Mouse (Mus musculus): ENCODE measurements around the gene Ccdc159. TPM values are rescaled to one million over a fixed set of nuclear protein-coding genes. Genes with fewer than 3 reads are reported as not detected.
A peak's percentile ranks its signal among the peaks of the same experiment; 100 is the strongest.

Ccdc159 gene
- polyA plus RNA-seq, 1 experiment: not detected

DNA sequence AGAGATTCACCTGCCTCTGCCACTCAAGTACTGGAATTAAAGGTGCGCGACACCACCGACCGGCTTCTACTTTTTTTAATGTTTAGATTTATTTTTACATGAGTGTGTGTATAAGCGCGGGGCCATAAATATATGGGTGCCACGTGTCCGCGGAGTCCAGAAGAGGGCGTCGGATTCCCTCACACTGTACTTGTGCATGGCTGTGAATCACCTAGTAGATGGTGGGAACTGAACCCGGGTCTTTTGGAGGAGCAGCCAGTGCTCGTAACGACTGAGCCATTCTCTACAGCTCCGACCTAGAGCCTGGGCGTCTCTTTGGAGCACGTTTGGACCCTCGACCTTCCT, 27.9 kb downstream of the Ccdc159 start:
- H3K36me3 ChIP-seq (ENCODE audit: control insufficient read depth): peaks cover 39% of the 10 kb centered on the region
- peaks cover 53% of the 10 kb centered on the region for H3K4me1 ChIP-seq (ENCODE audit: control insufficient read depth)
- H3K9me3 ChIP-seq (ENCODE audit: control insufficient read depth, low read length): peaks cover 2% of the 10 kb centered on the region; the same call in 1 of the 2 replicates
- peak overlapping the region; percentile 73 for H3K4me3 ChIP-seq (replicated peaks)
- TF ChIP-seq GATA1 (IDR thresholded peaks at IDR 0.05; ENCODE audit: low read length) (no peak), TAL1 (IDR thresholded peaks at IDR 0.05; ENCODE audit: low read length) (no peak)
- peaks cover 5% of the 10 kb centered on the region; the same call in 1 of the 2 replicates for H3K27me3 ChIP-seq (ENCODE audit: control insufficient read depth)

DNA sequence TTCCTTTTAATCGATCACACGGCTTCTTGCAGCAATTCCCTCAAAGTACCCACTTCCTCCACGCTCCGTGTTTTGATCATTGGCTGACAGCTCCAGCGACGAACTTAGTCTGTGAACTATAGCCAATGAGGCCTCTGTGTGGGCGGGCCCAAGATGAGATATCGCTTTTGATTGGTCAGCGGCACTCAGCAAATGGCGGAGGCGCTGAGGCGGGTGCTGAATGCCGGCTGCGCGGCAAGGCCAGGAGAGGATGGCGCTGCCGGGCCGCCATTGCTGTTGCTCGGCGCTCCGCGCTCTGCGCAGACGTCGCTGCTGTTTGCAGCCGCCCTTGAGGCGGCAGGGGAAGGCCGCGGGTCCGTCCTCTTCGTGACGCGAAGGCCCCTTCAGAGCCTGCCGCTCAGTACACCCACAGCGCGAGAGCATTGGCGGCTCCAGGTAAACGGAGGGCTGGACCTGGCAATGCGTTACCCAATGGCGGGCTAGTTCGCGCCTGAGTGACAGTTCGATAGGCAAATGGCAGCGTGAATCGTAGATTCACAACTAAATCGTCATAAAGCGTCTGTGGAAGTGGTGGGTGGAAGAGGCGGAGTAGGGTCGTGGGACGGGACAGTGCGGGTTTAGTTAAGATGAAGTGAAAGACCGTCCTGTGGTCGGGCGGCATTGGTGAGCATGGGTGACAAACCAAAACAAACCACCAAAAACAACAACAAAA, 28.5 kb downstream of the Ccdc159 start, which contains the start of gene Swsap1:
Gene Swsap1 (plus strand): TSS at position 186 of the 712 bp plus-strand sequence.
- Histone ChIP-seq H3K9me3 (ENCODE audit: control insufficient read depth, low read length) (peaks cover 2% of the 10 kb centered on the region; the same call in 1 of the 2 replicates), H3K4me1 (ENCODE audit: control insufficient read depth) (peaks cover 59% of the 10 kb centered on the region), H3K36me3 (ENCODE audit: control insufficient read depth) (peaks cover 44% of the 10 kb centered on the region), H3K27me3 (ENCODE audit: control insufficient read depth) (peaks cover 5% of the 10 kb centered on the region; the same call in 1 of the 2 replicates), H3K4me3 (replicated peaks) (peak within 1 kb of the TSS; percentile 73)
- TF ChIP-seq GATA1 (IDR thresholded peaks at IDR 0.05; ENCODE audit: low read length): no peak
- no peak for TF ChIP-seq TAL1 (IDR thresholded peaks at IDR 0.05; ENCODE audit: low read length)

DNA sequence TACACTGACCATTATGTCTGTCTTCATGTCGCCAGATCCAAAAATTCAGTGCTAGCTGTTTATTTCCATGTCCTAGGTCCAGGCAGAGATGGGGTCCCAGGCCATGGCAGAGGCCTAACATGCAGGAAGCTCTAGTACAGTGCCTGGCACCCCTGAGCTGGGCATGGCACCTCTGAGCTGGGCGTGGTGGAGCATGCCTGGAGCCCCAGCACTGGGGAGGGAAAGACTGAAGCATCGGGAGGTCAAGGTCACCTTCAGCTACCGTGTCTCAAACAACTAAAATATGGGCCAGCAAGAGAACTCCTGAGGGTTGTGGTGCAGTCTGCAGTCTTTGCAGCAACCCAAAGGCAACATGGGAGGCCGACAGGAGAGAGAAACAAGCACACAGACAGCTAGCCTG, 31.1 kb downstream of the Ccdc159 start:
- no peak for TF ChIP-seq TAL1 (IDR thresholded peaks at IDR 0.05; ENCODE audit: low read length)
- no peak for TF ChIP-seq GATA1 (IDR thresholded peaks at IDR 0.05; ENCODE audit: low read length)
- Histone ChIP-seq H3K9me3 (ENCODE audit: control insufficient read depth, low read length) (no peaks in the 10 kb centered on the region), H3K4me3 (replicated peaks) (peak overlapping the region; percentile 99), H3K36me3 (ENCODE audit: control insufficient read depth) (peaks cover 69% of the 10 kb centered on the region), H3K27me3 (ENCODE audit: control insufficient read depth) (peaks cover 5% of the 10 kb centered on the region; the same call in 1 of the 2 replicates), H3K4me1 (ENCODE audit: control insufficient read depth) (peaks cover 69% of the 10 kb centered on the region)

DNA sequence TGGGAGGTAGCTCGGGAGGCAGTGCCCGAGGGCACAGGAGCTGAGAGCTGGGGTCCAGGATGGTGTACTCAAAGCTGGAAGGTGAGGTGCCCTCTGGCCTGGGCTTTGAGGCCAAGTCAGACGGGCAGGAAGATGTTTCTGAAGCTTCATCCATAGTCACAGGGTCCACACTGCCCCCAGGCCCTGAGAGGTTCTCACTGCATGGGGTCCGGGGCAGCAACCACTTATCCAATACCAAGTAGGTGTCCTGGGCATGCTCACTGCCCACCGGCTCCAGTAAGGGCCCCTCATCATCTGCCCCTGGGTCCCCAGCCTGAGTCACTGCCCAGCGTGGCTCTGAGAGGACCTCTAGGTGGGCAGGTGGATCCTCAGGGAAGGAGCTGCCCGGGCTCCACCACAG, 32.0 kb downstream of the Ccdc159 start:
- Histone ChIP-seq H3K27me3 (ENCODE audit: control insufficient read depth) (peaks cover 5% of the 10 kb centered on the region; the same call in 1 of the 2 replicates), H3K4me1 (ENCODE audit: control insufficient read depth) (peaks cover 75% of the 10 kb centered on the region), H3K4me3 (replicated peaks) (peak overlapping the region; percentile 99), H3K9me3 (ENCODE audit: control insufficient read depth, low read length) (no peaks in the 10 kb centered on the region), H3K36me3 (ENCODE audit: control insufficient read depth) (peaks cover 69% of the 10 kb centered on the region)
- TF ChIP-seq GATA1 (IDR thresholded peaks at IDR 0.05; ENCODE audit: low read length) (no peak), TAL1 (IDR thresholded peaks at IDR 0.05; ENCODE audit: low read length) (no peak)

DNA sequence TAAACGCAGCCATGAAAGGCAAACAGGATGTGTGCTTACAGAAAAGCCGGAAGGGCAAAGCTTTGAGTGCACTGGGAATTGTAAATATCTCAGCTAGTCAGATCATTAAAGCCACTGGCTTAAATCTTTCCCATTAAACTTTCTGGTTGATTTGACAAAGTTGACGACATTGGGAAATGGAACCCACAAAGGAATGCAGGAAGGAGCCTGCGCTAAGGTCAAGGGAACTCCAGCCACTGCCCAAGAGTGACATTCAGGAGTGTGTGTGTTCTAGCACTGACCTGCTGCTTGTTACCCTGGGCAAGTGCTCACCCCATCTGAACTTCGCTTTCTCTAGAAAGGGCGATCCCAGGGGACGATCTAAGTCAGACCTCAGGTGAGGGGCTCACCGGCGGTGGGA, 32.9 kb downstream of the Ccdc159 start:
- H3K9me3 ChIP-seq (ENCODE audit: control insufficient read depth, low read length): no peaks in the 10 kb centered on the region
- TF ChIP-seq GATA1 (IDR thresholded peaks at IDR 0.05; ENCODE audit: low read length): no peak
- TF ChIP-seq TAL1 (IDR thresholded peaks at IDR 0.05; ENCODE audit: low read length): no peak

DNA sequence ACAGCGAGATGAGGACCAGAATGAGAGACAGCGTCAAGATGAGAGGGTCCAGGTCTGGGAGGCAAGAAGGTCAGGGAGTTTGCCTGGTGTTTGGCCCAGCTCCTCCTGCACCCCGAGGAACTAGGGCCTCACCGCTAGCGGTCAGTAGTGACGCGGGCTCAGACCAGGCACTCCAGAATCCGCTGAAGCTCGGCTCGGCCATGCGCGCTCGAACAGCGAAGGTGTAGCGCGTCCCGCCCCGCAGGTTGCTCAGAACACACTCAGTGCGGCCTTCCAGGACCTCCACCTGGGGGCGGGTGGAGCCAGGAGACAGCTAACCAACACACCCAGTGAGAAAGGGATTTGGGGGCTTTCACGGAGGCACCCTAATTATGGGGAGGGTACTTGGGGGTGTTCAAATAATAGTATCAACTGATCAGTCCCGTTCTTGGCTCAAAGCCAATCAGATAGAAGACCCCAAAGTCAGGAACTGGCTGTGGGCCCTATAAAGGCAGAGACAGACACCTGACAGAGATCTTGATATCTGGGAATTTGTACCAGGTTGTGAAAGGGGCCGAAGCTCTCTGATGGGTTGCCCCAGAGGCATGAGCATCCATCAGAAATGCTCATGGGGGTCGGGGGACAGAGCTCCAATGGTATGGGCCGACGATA, 33.4 kb downstream of the Ccdc159 start:
- Histone ChIP-seq H3K36me3 (ENCODE audit: control insufficient read depth) (peaks cover 69% of the 10 kb centered on the region), H3K27me3 (ENCODE audit: control insufficient read depth) (peaks cover 5% of the 10 kb centered on the region; the same call in 1 of the 2 replicates), H3K4me3 (replicated peaks) (peak overlapping the region; percentile 99), H3K4me1 (ENCODE audit: control insufficient read depth) (peaks cover 79% of the 10 kb centered on the region), H3K9me3 (ENCODE audit: control insufficient read depth, low read length) (no peaks in the 10 kb centered on the region)
- TF ChIP-seq TAL1 (IDR thresholded peaks at IDR 0.05; ENCODE audit: low read length) (no peak), GATA1 (IDR thresholded peaks at IDR 0.05; ENCODE audit: low read length) (no peak)

More for the DNA sequence above, 32.9 kb downstream of the Ccdc159 start:
- H3K27me3 ChIP-seq (ENCODE audit: control insufficient read depth): peaks cover 5% of the 10 kb centered on the region; the same call in 1 of the 2 replicates
- H3K4me1 ChIP-seq (ENCODE audit: control insufficient read depth): peaks cover 78% of the 10 kb centered on the region
- peak overlapping the region; percentile 99 for H3K4me3 ChIP-seq (replicated peaks)
- peaks cover 69% of the 10 kb centered on the region for H3K36me3 ChIP-seq (ENCODE audit: control insufficient read depth)

DNA sequence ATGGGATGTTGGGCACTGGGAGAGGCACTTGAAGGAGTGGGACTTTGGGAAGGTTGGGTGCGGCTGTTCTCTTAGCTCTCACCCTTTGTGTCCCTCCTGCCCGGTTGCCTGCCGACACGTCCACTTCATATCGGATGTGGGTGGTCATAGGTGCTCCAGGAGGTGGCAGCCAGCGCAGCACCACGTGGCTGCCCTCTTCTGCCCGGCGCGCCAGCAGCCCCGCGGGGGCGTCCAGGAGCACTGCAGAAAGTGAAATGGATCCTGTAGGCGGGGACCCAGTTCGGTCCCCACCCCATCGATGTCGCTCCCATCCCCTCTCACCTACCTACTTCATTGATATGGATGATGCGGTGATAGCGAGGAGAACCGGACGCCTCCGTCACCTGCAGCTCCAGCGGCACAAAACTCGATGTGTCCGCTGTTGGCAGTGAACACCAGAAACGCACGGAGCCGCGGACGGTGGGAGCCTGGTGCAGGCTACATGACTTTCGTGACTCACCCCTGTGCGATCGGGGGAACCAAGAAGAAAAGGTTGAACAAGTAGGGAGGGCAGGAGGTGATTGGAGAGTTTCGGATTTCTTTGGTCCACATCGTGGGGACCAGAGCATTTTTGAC, 34.2 kb downstream of the Ccdc159 start:
- peaks cover 5% of the 10 kb centered on the region; the same call in 1 of the 2 replicates for H3K27me3 ChIP-seq (ENCODE audit: control insufficient read depth)
- H3K9me3 ChIP-seq (ENCODE audit: control insufficient read depth, low read length): no peaks in the 10 kb centered on the region
- TF ChIP-seq TAL1 (IDR thresholded peaks at IDR 0.05; ENCODE audit: low read length): no peak
- no peak; the same call in 1 of the 2 replicates for TF ChIP-seq GATA1 (IDR thresholded peaks at IDR 0.05; ENCODE audit: low read length)
- peak overlapping the region; percentile 99 for H3K4me3 ChIP-seq (replicated peaks)
- peaks cover 67% of the 10 kb centered on the region for H3K36me3 ChIP-seq (ENCODE audit: control insufficient read depth)
- peaks cover 73% of the 10 kb centered on the region for H3K4me1 ChIP-seq (ENCODE audit: control insufficient read depth)

DNA sequence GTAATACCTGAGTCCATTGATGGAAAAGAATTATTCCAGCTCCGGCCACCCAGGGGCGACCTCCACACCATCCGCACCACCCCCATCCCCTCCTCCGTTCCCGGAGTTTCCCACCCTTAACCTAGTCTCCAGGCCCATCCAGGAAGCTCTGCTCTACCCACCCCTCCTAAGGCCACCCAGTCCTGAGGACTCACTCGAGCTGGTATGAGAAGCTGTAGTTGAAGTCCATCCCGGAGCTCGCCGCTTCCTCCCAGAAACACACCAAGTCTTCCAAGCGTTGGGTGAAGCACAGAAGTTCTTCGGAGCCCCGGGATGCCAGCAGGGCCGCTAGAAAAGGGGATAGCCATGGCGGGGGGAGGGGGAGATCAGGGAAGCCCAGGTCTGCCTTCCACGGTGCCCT, 34.7 kb downstream of the Ccdc159 start:
- Histone ChIP-seq H3K27me3 (ENCODE audit: control insufficient read depth) (peaks cover 5% of the 10 kb centered on the region; the same call in 1 of the 2 replicates), H3K4me3 (replicated peaks) (peak overlapping the region; percentile 99), H3K36me3 (ENCODE audit: control insufficient read depth) (peaks cover 62% of the 10 kb centered on the region), H3K4me1 (ENCODE audit: control insufficient read depth) (peaks cover 68% of the 10 kb centered on the region), H3K9me3 (ENCODE audit: control insufficient read depth, low read length) (no peaks in the 10 kb centered on the region)
- TF ChIP-seq GATA1 (IDR thresholded peaks at IDR 0.05; ENCODE audit: low read length): no peak
- TF ChIP-seq TAL1 (IDR thresholded peaks at IDR 0.05; ENCODE audit: low read length): no peak

Measured in erythroblast, embryonic 14.5 days (primary cell).